Mouse (Mus musculus) CD4-positive naive resting alpha-beta T cell, adult 57 days (primary cell): ENCODE measurements around the gene Cs. TPM values are rescaled to one million over a fixed set of nuclear protein-coding genes. Genes with fewer than 3 reads are reported as not detected.

Experiments
- total RNA-seq: library from RNA; stranded (reverse); gene quantifications from one replicate; pipeline ENCODE4 v1.2.4, GENCODE M21; 2023

Gene Cs
- 90.9 TPM for total RNA-seq

DNA sequence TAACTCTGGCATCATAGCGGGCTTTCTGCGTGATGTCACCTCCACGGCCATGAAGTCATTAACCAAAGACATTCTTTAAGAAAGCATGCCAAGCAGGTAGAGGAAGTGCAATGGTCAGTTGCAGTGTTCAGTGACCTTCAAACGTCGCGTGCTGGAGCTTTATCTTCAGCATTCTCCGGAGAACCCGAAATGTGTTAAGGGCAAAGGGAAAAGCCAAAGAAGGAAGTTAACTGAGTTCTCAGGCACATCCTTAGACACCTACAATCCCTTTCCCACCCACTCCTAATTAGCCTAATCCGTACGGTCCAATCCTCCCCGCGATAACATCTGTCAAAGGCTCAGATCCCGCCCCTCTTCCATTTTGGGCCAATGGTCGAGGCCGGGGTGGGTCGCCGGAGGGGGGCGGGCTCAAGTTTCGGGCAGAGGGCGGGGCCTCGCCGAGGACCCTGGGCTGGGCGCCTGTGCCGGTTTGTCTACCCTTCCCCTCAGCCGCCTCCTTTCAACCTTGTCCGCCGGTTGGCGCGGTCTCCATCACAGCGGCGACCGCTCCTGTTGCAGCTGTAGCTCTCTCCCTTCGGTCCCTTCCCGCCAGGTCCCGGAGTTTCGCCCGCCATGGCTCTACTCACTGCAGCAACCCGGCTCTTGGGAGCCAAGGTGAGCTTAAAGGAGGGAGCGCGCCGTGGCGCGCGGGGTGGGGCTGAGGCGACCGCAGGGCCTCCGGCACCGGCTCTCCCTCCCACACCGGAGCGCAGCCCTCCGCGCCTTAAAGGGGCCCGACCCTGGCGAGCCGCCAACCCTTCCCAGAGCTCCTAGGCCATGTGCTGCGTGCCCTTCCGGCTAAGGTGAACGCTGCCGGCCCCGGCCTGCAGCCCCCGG, at the start of gene Cs:
Gene Cs (plus strand): TSS at position 429 of the 876 bp plus-strand sequence.

GRCm38 (mm10) chr10:128298702-128299171, 38.8 kb upstream of the Cs start, which contains the start of gene Il23a:
Gene Il23a, minus strand, starts transcription at chr10:128298752.

DNA sequence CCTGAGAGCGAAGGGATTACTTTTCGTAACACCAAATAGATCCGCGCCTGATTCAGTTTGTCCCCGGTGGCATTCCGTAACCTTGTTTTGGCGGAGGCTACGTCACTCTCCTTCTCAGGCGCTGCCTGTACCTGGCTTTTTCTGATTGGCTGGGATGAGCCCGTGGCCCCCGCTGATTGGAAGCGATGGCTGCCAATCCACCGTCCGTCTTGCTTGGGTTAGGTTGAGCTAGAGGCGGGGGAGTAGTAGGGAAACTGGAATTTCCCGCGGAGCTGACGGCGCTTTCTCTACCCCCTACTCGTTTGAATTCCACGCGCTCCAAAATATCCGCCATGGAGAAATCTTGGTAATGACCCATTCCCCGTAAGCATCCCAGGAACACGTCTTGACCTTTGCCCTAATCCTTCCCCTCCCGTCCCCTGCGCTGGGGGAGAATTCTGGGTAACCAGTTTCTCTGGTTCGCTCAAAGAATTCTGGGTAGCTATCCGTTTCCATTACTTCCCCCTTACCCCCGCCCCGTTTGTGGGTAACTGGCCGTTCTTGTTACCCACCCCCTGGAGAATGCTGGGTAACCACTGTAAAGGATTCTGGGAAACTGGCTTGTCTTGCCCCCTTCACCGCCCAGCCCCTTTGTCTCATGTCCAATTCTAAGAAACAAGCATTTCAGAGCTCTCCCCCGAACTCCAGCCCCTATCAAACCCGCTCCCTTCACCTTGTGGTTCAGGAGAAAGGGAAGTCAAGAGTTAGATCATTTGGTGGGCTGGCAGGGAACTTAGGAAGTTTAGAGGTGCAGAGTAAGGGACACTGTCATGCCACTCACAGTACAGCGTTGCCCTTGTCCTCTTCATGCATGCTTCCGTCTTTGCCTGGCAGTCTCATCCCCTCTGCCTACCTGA, 34.2 kb upstream of the Cs start, which contains the start of gene Pan2:
Gene Pan2 (plus strand): TSS at position 210 of the 896 bp plus-strand sequence.

GRCm38 (mm10) chr10:128322141-128323108, 15.1 kb upstream of the Cs start, which contains the start of gene Cnpy2:
Gene Cnpy2, plus strand, starts transcription at chr10:128322459.

DNA sequence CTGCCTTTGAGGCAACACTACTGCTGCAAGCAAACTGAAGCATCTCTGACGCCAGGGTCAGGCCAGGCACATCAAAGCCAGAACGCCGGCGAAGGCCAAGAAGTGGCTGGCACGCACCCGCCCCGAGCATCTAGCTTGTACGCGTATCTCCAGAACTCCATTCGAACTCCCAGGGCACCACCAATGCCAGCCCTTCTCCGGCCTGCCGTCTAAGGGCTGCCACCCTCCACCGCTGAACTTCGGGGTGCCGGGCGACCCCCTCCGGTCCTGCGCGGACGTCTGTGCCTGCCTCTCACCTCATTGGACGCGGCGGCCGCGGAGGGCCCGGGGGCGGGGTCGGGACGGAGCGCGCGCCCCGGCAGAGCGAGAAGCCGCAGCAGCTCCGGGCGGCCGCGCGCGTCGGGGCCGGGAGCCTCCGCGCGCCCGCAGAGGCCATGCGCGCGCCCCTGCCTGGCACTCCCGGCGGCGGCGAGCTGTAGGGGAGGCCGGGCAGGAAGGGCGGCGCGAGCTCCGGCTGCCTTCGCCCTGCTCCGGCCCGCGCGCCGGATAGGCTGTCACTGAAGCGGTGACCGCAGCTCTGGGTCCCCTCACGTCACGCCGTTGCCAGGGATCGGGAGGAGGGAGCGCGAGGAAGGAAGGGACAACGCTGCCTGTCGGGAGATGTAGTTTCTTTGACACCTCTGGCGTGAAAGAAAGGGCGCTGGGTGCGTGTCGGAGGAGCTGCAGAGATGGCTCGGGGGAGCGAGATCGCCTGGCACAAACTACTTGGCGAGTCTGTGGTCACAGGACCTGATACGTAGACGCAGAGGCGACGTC, 31.1 kb downstream of the Cs start, which contains the start of gene Coq10a:
Gene Coq10a (minus strand): TSS at position 596 of the 816 bp plus-strand sequence.

DNA sequence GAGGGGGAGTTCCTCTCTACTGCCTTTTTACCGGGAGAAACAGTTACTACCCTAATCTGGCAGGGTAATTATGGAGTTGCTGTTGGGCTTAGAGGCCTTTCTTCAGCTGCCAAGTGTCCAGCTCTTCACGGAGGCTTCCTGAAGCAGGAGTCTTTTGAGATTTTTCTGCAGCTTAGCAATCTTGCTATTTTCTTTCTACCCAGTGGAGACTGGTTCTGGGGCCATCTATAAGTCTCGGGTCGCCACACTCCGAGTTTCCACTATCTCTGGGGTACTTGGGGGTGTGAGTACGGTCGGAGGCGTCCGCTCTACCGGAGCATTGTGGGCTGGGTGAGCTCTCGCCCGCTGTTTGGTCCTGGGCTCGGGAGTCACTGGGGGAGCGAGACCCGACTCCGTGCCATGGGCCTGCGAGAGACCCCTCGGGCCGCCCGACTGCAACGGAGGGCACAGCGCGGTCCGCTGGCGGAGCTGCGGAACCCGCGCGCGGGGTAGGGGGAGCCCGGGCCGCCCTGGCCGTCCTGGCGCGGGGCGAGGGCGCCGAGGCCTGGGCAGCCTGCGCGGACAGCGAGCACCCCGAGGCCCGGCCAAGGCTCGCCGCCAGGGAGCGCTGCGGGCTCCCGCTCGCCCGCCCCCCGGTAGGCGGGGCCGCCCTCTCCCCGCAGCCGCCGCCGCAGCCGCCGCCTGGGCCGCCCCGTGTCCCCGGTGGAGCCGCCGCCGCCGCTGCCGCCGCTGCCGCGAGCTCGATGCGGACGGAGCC, 39.1 kb downstream of the Cs start, which contains the start of gene Ankrd52:
Gene Ankrd52 (plus strand): TSS at position 661 of the 757 bp plus-strand sequence.

GRCm38 (mm10) chr10:128401056-128401455, 63.5 kb downstream of the Cs start, which contains the start of gene Slc39a5:
Gene Slc39a5, minus strand, starts transcription at chr10:128401229.

GRCm38 (mm10) chr10:128411211-128412054, 73.9 kb downstream of the Cs start, which contains the start of the genes Nabp2 and Rnf41:
Gene Nabp2, minus strand, starts transcription at chr10:128411492.
Gene Rnf41, plus strand, starts transcription at chr10:128411657.

Other genes with a start within 250 kb of the Cs start
- gene Baz2a, start 246.2 kb upstream of the Cs start, total RNA-seq: 125 TPM
- 49.3 TPM for gene Rbms2, start 157.4 kb upstream of the Cs start, total RNA-seq
- not detected for gene Gls2, start 143.3 kb upstream of the Cs start, total RNA-seq
- 16.1 TPM for gene Spryd4, start 125.9 kb upstream of the Cs start, total RNA-seq
- gene Mip, start 111.9 kb upstream of the Cs start, total RNA-seq: not detected
- gene Timeless, start 105.7 kb upstream of the Cs start, total RNA-seq: 30.5 TPM
- not detected for gene Apon, start 83.6 kb upstream of the Cs start, total RNA-seq
- gene Apof, start 69.1 kb upstream of the Cs start, total RNA-seq: not detected
- gene Stat2, start 67.2 kb upstream of the Cs start, total RNA-seq: 64.0 TPM
- gene Il23a, start 39.0 kb upstream of the Cs start, total RNA-seq: not detected
- 41.8 TPM for gene Pan2, start 34.4 kb upstream of the Cs start, total RNA-seq
- 29.1 TPM for gene Cnpy2, start 15.3 kb upstream of the Cs start, total RNA-seq
- 27.2 TPM for gene Coq10a, start 31.3 kb downstream of the Cs start, total RNA-seq
- 51.7 TPM for gene Ankrd52, start 39.4 kb downstream of the Cs start, total RNA-seq
- not detected for gene Slc39a5, start 63.5 kb downstream of the Cs start, total RNA-seq
- 39.4 TPM for gene Nabp2, start 73.8 kb downstream of the Cs start, total RNA-seq
- 28.5 TPM for gene Rnf41, start 73.9 kb downstream of the Cs start, total RNA-seq
- gene Smarcc2, start 121.5 kb downstream of the Cs start, total RNA-seq: 126 TPM
- 738 TPM for gene Myl6, start 156.4 kb downstream of the Cs start, total RNA-seq
- gene Myl6b, start 161.0 kb downstream of the Cs start, total RNA-seq: not detected
- gene Esyt1, start 188.1 kb downstream of the Cs start, total RNA-seq: 269 TPM
- gene Zc3h10, start 210.0 kb downstream of the Cs start, total RNA-seq: 34.6 TPM
- gene Rpl41, start 211.6 kb downstream of the Cs start, total RNA-seq: 4,129 TPM
- 68.6 TPM for gene Pa2g4, start 228.3 kb downstream of the Cs start, total RNA-seq